Mouse (Mus musculus) midbrain, embryonic 13.5 days (tissue): ENCODE measurements at regions not wholly inside any gene's neighbourhood (a gene's known extent, or its start where the extent isn't known, plus 50 kb on each side); places are given as distances from the start of the nearest gene placed in this dataset.
A peak's percentile ranks its signal among the peaks of the same experiment; 100 is the strongest.

ENCODE experiments used
- ATAC-seq: fragments of 200-750 bp; cut with Nextera tagmentation; 2 replicates; pipeline ENCODE4 v1.8.0; 2017; ENCODE audit warnings: mild to moderate bottlenecking, moderate TSS enrichment, moderate library complexity
- H3K27ac ChIP-seq: fragments of 300-500 bp; sonication (generic); 2 replicates; pipeline ENCODE4 v1.5.1; 2015; ENCODE audit warnings: inconsistent platforms, mild to moderate bottlenecking, moderate library complexity
- H3K27me3 ChIP-seq: fragments of 300-500 bp; sonication (generic); 2 replicates; pipeline ENCODE4 v1.6.1; 2015; ENCODE audit warnings: mild to moderate bottlenecking, inconsistent platforms
- H3K36me3 ChIP-seq: fragments of 300-500 bp; sonication (generic); 2 replicates; pipeline ENCODE4 v1.6.1; 2015; ENCODE audit warnings: mild to moderate bottlenecking, inconsistent platforms
- H3K4me1 ChIP-seq: fragments of 300-500 bp; sonication (generic); replicated peaks from 2 replicates; pipeline ENCODE4 v1.6.1; 2015; ENCODE audit warnings: inconsistent platforms
- H3K4me2 ChIP-seq: fragments of 300-500 bp; sonication (generic); replicated peaks from 2 replicates; pipeline ENCODE4 v1.6.1; 2015; ENCODE audit warnings: moderate library complexity, mild to moderate bottlenecking, inconsistent platforms
- H3K4me3 ChIP-seq: fragments of 300-500 bp; sonication (generic); replicated peaks from 2 replicates; pipeline ENCODE4 v1.5.1; 2015; ENCODE audit warnings: mild to moderate bottlenecking, inconsistent platforms
- H3K9ac ChIP-seq: fragments of 300-500 bp; sonication (generic); replicated peaks from 2 replicates; pipeline ENCODE4 v1.6.1; 2015; ENCODE audit warnings: mild to moderate bottlenecking, inconsistent platforms
- H3K9me3 ChIP-seq: fragments of 300-500 bp; sonication (generic); 2 replicates; pipeline ENCODE4 v1.6.1; 2016; ENCODE audit warnings: mild to moderate bottlenecking, inconsistent platforms
- WGBS: fragments of 180-500 bp; shearing (Covaris S2); methylation state at CpG from one replicate; pipeline ENCODE4 v1.1.7; 2015; 5-methylcytosine and 5-hydroxymethylcytosine counted together

DNA sequence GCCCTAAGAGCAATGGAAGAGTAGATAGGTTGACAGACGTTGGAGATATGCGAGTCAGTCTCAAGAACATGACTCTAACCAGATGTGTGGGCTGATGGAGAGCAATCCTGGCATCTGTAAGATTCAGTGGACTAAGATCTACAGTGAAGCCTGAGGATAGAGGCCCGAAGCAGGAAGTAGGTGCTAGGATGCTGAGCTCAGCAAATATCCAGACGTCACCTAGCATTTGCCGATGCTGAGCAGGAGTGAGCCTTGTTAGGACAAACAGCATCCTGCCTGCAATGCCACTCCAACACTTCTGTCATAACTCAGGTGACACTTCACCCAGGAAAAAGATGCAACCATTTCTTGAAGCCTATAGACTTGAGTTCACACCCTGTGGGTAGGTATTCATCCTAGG lies 199.8 kb downstream of the Hs3st3b1 start:
- Histone ChIP-seq H3K9ac (no peak overlapping the region), H3K4me3 (no peak overlapping the region), H3K4me2 (no peak overlapping the region), H3K4me1 (no peaks in the 10 kb centered on the region), H3K27ac (no peak overlapping the region), H3K27me3 (no peaks in the 10 kb centered on the region), H3K9me3 (no peaks in the 10 kb centered on the region), H3K36me3 (no peaks in the 10 kb centered on the region)
- 93% methylated on average over 5 of the region's 5 CpGs for WGBS
- ATAC-seq, result no peak

DNA sequence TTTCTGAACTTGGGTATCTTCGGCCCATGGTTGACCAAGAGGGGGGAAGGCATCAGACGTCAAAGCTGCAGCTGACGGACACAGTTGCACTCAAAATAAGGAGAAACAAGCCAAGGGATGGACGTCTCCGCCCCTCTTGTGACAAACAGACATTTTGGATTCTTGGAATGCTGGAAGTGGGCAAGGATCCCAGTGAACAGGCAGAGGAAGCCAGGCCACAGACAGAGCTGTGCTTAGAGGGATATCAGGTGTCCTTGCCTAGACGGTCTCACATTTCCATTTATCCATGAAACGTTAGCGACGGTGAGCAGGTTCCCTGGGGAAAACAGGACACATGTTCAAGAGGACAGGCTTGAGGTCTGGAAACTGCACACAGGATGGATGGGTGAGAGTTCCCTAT lies 191.2 kb downstream of the Hs3st3b1 start:
- H3K9me3 ChIP-seq, result no peaks in the 10 kb centered on the region
- no peak overlapping the region for H3K4me2 ChIP-seq
- WGBS, result 71% methylated on average over 9 of the region's 9 CpGs
- H3K27ac ChIP-seq, result no peak overlapping the region
- ATAC-seq, result no peak
- no peak overlapping the region for H3K4me3 ChIP-seq
- H3K4me1 ChIP-seq, result peaks cover 15% of the 10 kb centered on the region
- no peaks in the 10 kb centered on the region for H3K36me3 ChIP-seq
- H3K9ac ChIP-seq, result no peak overlapping the region
- H3K27me3 ChIP-seq, result no peaks in the 10 kb centered on the region

DNA sequence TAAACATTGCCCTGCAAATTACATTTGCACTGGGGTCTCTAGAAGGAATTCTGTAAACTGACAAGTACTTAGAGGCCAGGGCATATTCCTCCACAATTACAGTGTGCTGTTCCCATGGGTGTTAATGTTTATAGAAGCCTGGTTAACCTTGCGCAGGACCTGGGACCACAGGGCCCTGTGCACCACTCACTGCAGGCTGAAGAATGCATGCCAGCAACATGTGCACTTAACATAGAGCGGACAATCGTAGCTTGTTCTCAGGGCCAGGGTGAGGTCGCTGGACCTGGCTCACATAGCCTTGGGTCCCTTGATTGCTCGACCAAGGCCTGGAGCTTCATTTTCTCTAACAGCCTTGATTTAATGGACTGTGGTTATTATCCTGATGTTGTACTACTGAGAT lies 168.8 kb downstream of the Hs3st3b1 start:
- ATAC-seq, result no peak
- Histone ChIP-seq H3K4me1 (no peaks in the 10 kb centered on the region), H3K27me3 (no peaks in the 10 kb centered on the region), H3K4me3 (no peak overlapping the region), H3K9me3 (no peaks in the 10 kb centered on the region), H3K4me2 (no peak overlapping the region), H3K27ac (no peak overlapping the region), H3K9ac (no peak overlapping the region), H3K36me3 (no peaks in the 10 kb centered on the region)
- WGBS, result 75% methylated on average over 5 of the region's 5 CpGs

DNA sequence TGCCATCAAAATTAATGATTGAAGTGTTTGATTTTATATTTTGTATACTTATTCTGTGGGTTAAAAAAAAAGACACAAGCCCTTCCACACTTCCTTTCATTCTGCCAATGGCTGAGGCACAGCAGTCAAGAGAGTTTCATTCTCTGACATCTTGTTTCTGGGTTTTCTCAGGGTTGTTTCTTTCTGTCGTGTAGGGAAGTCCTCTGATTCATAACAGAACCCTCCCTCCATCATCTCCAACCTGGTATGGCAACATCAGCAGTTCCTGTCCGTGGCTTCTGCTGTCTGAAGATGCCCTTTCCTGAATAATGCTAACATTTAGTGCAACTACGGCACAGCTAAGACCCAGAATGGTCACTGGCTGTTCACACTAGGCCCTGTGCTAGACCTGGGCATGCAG lies 167.3 kb downstream of the Hs3st3b1 start:
- 87% methylated on average over 3 of the region's 3 CpGs for WGBS
- H3K4me1 ChIP-seq, result no peaks in the 10 kb centered on the region
- no peak overlapping the region for H3K4me3 ChIP-seq
- H3K27ac ChIP-seq, result no peak overlapping the region
- no peak for ATAC-seq
- H3K27me3 ChIP-seq, result no peaks in the 10 kb centered on the region
- H3K4me2 ChIP-seq, result no peak overlapping the region
- no peak overlapping the region for H3K9ac ChIP-seq
- H3K36me3 ChIP-seq, result no peaks in the 10 kb centered on the region
- H3K9me3 ChIP-seq, result no peaks in the 10 kb centered on the region

DNA sequence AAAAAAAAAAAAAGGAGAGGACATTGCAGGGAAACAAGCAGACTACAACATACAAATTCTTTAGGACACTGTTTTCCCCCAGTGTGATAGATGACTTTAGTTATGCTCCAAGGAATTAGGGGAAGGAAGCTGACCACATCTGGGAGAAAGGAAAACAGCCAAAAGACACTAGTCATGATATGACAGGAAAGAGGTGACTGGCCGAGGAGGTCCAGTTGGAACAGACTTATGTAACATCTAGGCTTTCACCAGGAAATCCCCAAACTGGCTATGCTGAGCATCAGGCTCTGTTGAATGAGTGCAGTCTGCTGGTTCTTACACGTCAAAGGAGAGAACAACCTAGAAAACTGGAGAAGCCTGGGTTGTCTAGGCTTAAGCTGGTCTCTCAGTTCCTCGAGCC lies 163.8 kb downstream of the Hs3st3b1 start:
- Histone ChIP-seq H3K36me3 (no peaks in the 10 kb centered on the region), H3K9ac (no peak overlapping the region), H3K27me3 (no peaks in the 10 kb centered on the region), H3K27ac (no peak overlapping the region), H3K9me3 (no peaks in the 10 kb centered on the region), H3K4me3 (no peak overlapping the region), H3K4me1 (no peaks in the 10 kb centered on the region; the same call in 1 of the 2 replicates), H3K4me2 (no peak overlapping the region)
- 89% methylated on average over 3 of the region's 3 CpGs for WGBS
- no peak for ATAC-seq

DNA sequence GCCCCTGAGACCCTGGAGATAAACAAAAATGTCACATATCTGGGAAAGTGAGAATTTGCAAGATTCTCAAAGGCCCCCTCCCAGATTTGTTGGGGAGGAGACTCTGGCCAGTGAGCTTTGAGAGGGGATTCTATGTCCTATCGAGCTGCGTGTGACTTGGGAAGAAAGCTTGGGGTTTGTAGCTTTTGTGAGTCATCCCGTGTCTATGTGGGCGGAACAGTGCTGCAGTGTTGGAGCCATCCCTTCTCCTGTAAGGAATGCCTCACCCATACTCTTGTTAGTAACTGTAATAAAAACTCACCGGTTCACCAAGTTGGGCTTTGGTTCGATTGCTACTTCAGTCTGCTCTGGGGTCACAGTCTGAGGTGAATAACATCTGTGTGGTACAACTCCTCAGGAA lies 160.5 kb downstream of the Hs3st3b1 start:
- WGBS, result 87% methylated on average over 6 of the region's 6 CpGs
- Histone ChIP-seq H3K9me3 (no peaks in the 10 kb centered on the region), H3K27me3 (no peaks in the 10 kb centered on the region), H3K9ac (no peak overlapping the region), H3K4me2 (no peak overlapping the region), H3K4me1 (no peaks in the 10 kb centered on the region; the same call in 1 of the 2 replicates), H3K4me3 (no peak overlapping the region), H3K27ac (no peak overlapping the region), H3K36me3 (no peaks in the 10 kb centered on the region)
- no peak for ATAC-seq

DNA sequence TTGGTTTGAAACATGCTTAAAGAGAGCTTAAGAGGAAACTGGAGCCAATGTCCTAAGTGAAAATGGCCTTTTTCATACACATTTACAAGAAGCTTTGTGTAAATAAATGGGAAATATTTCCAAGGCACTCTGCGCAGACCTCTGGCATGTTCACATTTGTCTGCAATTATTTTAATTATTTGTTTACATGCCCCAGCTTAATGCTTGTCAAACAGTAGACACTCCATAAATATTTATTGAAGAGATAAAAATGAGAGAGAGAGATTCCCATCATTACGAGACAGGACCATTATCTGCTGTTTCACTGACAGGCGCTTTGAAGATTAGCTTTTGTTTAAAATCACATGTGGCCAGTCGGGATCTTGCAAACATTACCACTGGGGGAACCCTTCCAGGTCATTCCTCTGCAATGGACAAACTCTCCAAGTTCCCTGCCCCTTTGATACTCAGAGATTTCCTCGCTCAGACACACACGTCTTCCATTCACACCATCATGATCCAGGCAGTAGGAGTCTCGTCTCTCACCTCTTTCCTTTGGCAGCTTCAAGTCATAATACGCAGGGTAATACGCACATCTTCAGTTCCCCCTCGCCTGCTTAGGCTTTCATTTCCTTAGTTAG lies 154.3 kb downstream of the Hs3st3b1 start:
- no peak overlapping the region for H3K27ac ChIP-seq
- 70% methylated on average over 10 of the region's 10 CpGs for WGBS
- H3K4me3 ChIP-seq, result no peak overlapping the region
- no peaks in the 10 kb centered on the region for H3K36me3 ChIP-seq
- H3K27me3 ChIP-seq, result no peaks in the 10 kb centered on the region
- no peak overlapping the region for H3K4me2 ChIP-seq
- H3K4me1 ChIP-seq, result no peaks in the 10 kb centered on the region
- H3K9me3 ChIP-seq, result peaks cover 9% of the 10 kb centered on the region; the same call in 1 of the 2 replicates
- ATAC-seq, result no peak
- H3K9ac ChIP-seq, result no peak overlapping the region

DNA sequence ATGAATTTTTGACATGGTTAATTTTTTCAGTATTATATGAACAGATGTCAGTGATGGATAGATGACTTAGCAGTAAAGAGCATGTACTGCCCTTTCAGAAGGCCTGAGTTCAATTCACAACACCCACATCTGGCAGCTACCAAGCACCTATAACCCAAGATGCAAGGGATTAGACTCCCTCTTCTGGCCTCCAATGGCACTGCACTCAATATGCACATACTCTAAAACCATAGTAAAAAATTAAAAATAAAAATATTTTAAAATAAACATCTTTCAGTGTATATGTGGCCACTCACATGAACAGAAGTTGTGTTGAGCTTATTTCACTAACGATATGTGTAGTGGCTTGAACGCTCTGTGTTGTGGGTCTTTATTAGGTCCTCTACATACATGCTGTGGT lies 152.4 kb downstream of the Hs3st3b1 start:
- Histone ChIP-seq H3K36me3 (no peaks in the 10 kb centered on the region), H3K4me1 (no peaks in the 10 kb centered on the region), H3K9me3 (peaks cover 9% of the 10 kb centered on the region; the same call in 1 of the 2 replicates), H3K27me3 (no peaks in the 10 kb centered on the region), H3K4me3 (no peak overlapping the region), H3K9ac (no peak overlapping the region), H3K27ac (no peak overlapping the region), H3K4me2 (no peak overlapping the region)
- ATAC-seq, result no peak
- 95% methylated on average over 2 of the region's 2 CpGs for WGBS

DNA sequence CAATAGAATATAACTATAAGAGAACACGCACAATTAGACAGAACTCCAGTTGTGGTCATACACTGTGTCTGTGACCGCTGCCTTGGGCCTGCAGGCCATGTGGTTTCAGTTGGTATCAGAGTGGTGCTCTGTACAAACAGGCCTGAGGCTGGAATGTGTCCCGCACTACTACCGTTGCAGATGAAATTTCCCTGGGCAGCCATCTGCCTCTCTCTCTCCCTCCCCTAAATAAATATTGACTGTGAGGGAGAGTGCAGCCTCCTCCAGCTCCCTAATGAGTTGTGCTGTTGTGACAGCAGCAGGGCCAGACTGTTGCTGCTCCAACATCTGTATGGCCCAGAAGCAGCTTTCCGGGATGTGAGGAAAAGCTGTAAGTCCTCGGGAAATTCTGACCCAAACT lies 146.7 kb downstream of the Hs3st3b1 start:
- peaks cover 11% of the 10 kb centered on the region; the same call in 1 of the 2 replicates for H3K4me1 ChIP-seq
- 74% methylated on average over 6 of the region's 6 CpGs for WGBS
- no peak overlapping the region for H3K9ac ChIP-seq
- ATAC-seq, result peak; percentile 40; the same call in 1 of the 2 replicates
- H3K4me2 ChIP-seq, result no peak overlapping the region
- no peaks in the 10 kb centered on the region for H3K27me3 ChIP-seq
- H3K27ac ChIP-seq, result no peak overlapping the region
- no peak overlapping the region for H3K4me3 ChIP-seq
- H3K36me3 ChIP-seq, result no peaks in the 10 kb centered on the region
- H3K9me3 ChIP-seq, result no peaks in the 10 kb centered on the region

DNA sequence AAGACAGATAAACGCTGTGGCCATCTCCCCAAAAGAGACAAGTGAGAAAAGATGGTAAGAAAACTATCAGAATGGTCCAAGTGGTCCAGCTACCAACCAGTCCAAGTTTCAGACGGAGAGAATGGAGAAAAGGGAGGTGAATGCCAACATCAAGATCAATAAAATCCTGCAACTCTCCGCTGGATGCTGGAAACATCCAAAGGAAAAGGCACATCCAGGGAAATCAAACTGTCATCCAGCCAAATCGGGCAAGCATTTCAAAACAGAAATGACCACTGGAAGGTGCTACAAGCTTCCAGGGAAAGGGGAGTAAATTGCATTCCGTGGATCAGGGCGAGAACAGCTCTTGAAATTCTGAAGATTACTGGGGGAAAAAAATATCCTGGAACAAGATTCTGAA lies 142.7 kb downstream of the Hs3st3b1 start:
- Histone ChIP-seq H3K9ac (no peak overlapping the region), H3K9me3 (no peaks in the 10 kb centered on the region), H3K36me3 (no peaks in the 10 kb centered on the region), H3K27ac (no peak overlapping the region), H3K4me3 (no peak overlapping the region), H3K4me2 (no peak overlapping the region), H3K27me3 (no peaks in the 10 kb centered on the region), H3K4me1 (peaks cover 11% of the 10 kb centered on the region; the same call in 1 of the 2 replicates)
- no peak for ATAC-seq
- 85% methylated on average over 6 of the region's 6 CpGs for WGBS

DNA sequence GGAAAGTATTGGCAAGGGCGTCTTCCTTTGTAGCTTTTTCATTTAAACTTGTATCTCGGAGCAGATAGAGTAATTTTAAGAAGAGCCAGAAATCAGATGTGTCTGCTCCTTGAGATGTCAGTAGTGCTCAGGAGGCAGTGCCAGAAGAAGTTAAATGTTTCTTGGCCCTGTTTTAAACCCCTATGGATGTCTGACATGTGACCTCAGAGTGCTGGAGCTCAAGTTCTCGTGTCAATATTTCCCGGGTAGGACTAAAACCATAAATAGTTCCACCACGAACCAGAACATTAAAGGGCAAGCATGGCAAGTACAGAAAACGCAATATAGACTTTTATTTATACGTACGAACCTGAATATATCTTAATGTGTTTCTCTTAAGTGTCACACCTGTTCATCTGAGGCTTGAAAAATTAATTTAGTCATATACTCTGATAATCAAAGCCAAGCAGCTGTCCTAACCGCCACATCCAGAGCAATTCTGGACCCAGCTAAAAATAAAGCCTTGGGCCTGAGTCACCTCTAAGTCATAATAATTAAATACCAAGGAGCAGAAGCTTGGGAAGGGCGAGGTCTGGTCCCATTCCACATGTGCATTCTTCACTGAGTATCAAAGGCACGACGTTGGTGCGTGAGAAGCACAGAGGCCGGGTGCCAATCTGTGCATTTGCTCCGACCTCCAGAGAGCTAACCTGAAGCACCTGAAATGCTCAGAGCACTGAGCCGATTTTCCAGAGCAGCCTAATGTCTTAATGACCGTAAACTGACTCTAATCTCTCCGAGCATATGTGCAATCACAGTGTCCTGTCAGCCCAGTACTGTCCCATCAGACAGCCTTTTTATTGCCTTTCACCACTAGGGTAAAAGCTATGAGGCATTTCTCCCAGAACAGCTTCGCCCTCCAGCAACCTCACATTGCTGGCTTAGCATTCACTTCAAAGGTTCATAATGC lies 139.8 kb downstream of the Hs3st3b1 start:
- 87% methylated on average over 19 of the region's 19 CpGs for WGBS
- H3K27ac ChIP-seq, result no peak overlapping the region
- no peaks in the 10 kb centered on the region for H3K36me3 ChIP-seq
- no peak overlapping the region for H3K9ac ChIP-seq
- H3K27me3 ChIP-seq, result peaks cover 3% of the 10 kb centered on the region; the same call in 1 of the 2 replicates
- no peak overlapping the region for H3K4me3 ChIP-seq
- peaks cover 21% of the 10 kb centered on the region for H3K4me1 ChIP-seq
- H3K9me3 ChIP-seq, result no peaks in the 10 kb centered on the region
- H3K4me2 ChIP-seq, result no peak overlapping the region
- no peak for ATAC-seq

DNA sequence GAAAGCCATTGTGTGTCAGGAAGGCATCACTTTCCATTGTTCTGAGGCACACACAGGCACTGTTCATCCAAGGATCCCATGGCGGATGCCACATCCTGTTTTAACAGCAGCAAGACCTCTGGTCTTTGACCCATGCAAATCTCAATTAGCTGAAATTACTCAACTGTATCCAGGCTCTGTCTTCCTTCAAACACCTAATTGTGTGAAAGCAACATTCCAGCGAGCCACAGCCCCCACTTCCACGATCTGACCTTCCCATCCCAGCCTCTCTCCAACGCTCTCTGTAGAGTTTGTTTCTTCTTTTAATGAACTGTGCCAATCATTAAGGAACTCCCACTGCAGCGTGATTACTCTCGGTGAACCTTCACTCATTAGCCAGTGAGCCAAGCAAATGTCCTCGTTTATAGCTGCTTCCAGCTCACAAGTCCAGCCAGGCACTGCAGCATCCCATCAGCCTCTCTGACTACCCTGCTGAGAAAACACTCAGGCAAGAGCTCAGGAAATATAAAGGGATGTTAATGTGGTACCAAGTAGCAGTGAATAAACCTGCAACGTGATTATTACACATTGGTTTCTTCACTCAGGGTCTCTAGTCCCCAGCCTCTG lies 136.7 kb downstream of the Hs3st3b1 start:
- Histone ChIP-seq H3K36me3 (no peaks in the 10 kb centered on the region), H3K4me2 (no peak overlapping the region), H3K27me3 (peaks cover 12% of the 10 kb centered on the region; the same call in 1 of the 2 replicates), H3K9ac (no peak overlapping the region), H3K4me1 (peaks cover 18% of the 10 kb centered on the region), H3K4me3 (no peak overlapping the region), H3K27ac (no peak overlapping the region), H3K9me3 (no peaks in the 10 kb centered on the region)
- 0 out of 2 replicates have a peak, but pooled peaks have one; percentile 14 for ATAC-seq
- 10% methylated on average over 8 of the region's 8 CpGs for WGBS
